Mouse (Mus musculus) adrenal gland, adult 18-20 months (tissue): Measurements from ENCODE around the gene Dmrt2. TPM values are rescaled to one million over a fixed set of nuclear protein-coding genes. Genes with fewer than 3 reads are reported as not detected.

Experiments used
- DNase-seq, 2 experiments: peaks; one replicate each; pipeline ENCODE4 v3.0.0; 2021 to 2022; ENCODE audit warnings: low spot score in 2 of 2
- long read RNA-seq, 2 experiments: library from polyadenylated mRNA; stranded (forward); transcript quantifications; one replicate each; pipeline ENCODE4 v2.0.0; 2021
- total RNA-seq, 2 experiments: library from RNA; stranded (reverse); gene quantifications; 1 replicate in 1 of 2; 2 replicates in 1 of 2; pipeline ENCODE4 v1.2.3; 2021

Gene Dmrt2
- total RNA-seq: 1 to 10 TPM; 3.5 to 9.6 TPM
- long read RNA-seq, experiment 1, transcript Dmrt2-201 (4 exons, 2,337 nt): major isoform, 5 of 6 reads
- long read RNA-seq, experiment 1, partial matches to known transcripts: 0 of 6 reads
- long read RNA-seq, experiment 1, other reads (novel, unspliced or antisense): 1 of 6 reads
- long read RNA-seq, experiment 2, transcript Dmrt2-201 (4 exons, 2,337 nt): major isoform, 8 of 11 reads
- long read RNA-seq, experiment 2, partial matches to known transcripts: 2 of 11 reads
- long read RNA-seq, experiment 2, other reads (novel, unspliced or antisense): 1 of 11 reads

DNA sequence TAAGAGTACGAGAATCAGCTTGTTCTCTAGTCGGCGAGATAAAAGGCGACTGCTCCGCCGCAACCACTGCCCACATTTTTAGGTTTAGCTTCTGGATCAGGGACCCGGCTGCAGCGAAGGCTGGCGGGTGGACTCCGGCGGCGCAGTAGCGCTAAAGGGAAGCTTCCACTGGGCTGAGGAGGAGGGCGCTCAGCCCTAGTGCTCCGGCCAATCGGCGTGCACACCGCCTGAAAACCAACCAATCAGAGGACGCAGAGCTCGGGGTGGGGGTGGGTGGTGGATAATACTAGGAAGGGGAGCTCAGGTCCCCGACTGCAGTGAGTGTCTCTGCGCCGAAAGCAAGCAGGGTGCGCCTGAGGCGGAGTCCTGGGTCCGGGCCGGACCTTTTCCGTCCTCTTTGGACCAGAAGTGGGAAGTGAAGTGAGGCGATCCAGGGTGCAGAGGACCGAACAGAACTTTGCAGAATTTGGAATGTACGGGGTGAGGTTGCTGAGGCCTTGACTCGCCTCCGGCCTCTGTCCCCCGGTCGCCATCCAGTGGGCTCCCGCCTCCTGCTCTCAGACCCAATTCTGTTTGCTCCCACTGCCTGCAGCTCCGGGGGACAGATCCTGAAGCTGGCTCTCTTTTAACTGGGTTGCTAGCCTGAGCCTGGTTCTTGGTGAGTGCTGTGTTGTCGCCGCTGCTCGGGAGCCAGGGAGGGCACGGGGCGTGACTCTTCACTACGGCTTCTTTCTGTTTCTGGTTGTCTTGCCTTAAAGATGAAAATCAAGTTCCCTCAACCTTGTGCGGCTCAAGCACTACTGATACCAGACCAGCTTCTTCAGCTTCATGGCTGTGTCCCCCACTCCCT, at the start of gene Dmrt2:
Gene Dmrt2, plus strand, starts transcription at position 311 of the 850 bp plus-strand sequence.
- peak; percentile 59 to 60 for DNase-seq

DNA sequence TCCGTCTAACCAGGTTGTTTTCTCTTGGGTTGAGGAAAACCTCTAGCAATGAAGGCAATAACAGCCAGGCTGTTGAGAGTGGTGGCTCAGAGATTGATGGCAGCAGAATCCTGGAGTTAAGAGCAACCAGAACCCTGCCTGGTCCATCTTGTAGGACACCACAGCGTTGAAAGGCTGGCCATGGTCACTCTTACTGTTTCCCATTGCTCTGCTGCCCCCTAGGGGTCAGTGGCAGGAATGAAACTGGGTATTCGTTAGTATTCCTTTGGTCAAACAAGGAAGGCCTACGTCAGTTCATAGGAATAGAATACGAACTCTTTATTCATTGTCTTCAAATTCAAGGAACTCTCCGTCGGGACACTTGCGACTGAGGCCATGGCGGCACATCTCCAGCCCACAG, 43.7 kb upstream of the Dmrt2 start:
- peak; percentile 58 to 67 for DNase-seq

DNA sequence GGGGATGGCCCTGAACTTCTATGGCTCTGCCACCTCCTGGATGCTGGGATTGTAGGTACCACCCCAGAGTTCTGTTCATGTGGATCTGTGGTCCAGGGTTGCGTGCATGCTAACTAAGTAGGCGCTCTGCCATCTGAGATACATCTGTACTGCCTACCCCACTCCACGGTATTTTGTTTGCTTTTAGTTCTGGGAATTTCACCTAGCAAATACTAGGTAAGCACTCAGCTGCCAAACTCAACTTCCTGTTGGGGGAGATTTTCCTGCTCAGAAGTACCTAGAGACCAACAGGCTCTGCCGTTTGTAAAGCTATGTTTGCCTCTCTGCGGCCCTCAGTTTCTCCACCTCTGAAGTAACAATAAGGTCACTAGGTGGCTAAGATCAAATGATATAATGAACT, 37.1 kb upstream of the Dmrt2 start:
- no peak for DNase-seq

DNA sequence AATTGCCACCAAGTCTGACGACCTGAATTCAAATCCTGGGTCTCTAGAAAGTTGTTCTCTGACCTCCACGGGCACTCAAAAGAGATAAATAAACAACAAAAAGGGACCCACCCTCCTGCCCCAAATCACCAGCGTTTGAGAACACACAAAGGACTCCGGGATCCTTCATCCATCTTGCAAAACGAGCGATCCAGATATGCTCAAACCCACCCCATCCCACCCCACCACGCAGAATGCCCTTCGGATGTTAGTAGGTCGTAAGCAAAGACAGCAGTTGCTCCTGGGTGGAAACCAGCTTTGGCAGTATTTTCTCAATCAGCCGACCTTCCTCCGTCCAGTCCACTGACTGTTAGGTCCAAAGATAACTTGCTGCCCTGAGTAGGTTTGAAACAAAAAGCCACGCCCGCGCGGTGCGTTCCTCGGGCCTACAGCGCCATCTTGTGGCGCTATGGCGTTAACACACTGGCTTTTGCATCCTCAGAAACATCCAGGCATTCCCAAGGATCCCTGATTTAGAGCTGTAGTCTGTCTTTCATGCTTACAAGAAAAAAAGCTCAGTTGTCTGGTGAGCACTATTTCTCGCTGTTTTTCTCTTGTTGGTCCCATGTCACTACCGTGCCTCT, 36.5 kb upstream of the Dmrt2 start:
- DNase-seq: peak; percentile 53 to 61

DNA sequence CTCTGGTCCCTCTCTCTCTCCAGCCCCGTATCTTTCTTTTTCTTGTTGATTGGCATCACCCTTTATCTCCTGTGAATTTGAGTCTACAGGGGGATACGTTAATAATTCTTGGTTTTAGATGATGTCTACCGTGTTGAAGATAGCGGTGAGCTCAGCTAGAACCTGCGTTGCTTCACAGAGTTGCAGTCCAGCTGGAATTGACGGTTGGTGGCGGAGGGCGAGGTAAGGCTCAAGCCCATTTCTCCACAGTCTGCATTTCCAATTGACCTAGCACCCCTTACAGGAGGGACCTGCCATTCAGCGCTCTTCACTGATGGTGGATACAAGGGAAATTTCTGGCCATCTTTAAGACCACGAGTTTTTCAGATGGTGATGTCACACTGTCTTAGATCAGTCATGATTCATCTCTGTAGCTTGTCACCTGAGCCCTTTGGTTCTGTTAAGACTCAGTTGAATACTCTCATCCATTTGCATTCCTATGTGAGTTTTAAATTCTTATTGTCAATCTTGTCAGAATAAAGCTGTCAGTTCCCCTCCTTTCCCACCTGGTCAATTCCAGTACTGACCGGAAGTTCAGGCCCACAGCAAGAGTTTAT, 33.3 kb upstream of the Dmrt2 start:
- DNase-seq: no peak

DNA sequence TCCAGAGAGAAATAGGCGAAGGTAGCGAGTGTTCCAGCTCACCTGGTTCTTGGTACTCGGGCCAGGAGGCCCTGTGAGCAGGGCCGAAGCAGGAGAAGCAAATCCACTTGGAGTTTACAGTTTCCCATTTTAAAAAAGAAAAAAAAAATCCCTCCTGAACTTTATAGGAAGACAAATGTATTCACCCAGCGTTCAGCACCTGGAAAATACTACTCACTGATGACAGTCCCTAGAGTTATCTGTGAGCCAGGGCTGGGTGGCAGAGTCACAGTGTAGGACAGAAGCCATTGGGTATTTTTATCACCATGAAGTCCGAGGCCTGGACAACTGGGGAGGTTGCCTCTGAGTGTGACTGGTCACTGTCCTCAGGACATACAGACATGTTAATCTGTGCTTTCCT, 30.4 kb upstream of the Dmrt2 start:
- DNase-seq: no peak

DNA sequence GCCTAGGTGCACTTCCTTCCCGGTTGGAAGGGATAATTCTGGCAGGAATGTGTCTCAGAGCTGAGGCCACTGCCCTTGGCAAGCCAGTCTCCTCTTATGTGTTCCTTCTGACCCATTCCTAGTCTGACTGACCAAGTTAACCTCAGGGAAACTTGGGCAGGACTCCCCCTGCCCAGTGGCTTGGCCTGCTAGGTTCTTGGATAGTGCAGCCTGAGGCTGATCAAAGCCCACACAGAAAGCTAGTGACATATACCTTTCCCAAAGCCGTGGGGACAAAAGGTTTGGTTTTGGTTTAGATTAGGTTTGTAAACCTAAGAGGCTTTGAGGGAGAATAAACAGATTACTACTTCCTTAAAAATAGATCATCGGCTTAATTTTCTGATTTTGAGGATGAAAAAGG, 25.1 kb upstream of the Dmrt2 start:
- no peak for DNase-seq

DNA sequence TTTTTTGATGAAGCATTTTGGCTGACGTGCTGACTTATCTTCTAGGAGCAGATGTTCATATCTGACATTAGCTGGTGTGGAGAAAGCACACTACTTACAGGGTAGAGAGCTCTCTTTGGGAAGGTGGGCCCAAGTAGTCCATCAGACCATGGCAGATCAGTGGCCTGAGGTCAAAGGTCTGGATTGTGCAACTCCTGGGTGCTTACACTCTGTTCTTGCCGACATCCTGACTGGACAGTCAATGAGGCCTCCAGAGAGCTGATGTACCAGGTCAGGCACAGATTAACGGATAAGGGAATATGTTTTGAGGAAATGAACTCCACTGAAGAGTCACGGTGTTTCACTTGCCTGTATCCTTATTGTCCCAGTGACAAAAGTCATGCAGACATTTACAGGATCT, 23.5 kb upstream of the Dmrt2 start:
- DNase-seq: no peak

DNA sequence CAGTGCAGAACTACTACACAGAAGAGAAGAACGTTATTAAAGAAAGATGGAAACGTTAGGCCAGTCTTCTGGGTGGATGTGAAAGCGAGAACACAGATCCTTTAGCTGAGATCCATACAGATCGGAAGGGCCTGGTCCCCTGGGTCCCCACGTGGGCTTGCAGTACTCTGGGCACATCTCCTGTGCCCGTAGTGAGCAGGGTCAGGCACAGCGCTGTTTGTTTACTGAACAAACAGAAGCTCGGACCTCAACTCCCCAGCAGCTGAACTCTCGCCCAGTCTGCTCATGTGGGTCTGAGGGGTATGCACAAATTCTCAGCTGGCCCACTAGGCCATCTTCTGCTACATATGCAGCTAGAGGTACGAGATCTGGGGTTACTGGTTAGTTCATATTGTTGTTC, 21.7 kb upstream of the Dmrt2 start:
- no peak for DNase-seq

DNA sequence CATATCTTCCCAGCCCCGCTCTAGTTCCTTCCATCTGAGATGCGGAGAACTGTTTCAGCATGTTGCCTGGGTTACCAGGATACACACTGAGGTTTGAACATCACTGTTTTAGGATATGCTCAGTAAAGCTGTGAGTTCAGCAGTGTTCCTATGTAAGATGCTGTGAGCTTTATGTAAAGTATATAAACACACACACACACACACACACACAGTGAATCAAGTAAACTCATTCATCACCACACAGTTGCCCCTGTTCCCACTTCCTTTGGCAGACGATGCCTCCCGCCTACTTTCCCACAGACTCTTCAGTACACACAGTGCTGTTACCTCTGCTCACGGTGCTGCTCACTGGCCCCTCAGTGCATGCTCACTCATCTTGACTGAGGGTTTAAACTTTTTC, 19.7 kb upstream of the Dmrt2 start:
- no peak for DNase-seq

DNA sequence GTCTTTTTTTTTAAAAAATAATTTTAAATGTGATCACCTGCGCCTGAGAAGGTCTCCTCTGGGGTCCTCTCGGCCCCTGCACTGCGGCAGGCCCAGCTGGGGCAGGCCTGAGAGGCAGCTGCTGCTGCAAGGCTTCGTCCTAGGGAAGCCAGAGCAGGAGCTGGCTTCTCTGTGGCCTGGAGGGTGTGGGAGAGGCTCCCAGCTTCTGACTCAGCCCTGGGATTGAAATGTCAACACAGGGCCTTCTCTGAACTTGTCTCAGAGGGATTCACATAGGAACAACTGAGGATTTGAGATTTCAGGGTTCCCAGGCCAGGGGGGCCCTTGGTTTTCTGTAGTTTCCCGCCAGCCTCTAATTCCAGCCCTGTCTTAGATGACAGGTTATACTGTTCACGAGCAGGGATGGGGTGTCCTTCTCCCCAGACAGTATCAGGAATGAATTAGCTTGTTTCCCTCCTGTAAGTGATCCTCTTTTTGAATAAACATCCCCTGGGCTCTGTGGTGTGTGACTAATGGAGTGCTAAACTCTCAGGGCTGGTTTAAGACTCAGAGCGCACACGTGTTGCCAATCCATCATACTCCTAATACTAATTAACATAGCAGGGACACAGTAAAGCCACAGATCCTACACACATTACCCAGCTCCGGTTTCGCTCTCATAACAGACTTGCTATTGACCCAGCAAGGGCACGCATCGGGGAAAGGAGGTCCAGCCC, 18.0 kb upstream of the Dmrt2 start:
- DNase-seq: no peak

DNA sequence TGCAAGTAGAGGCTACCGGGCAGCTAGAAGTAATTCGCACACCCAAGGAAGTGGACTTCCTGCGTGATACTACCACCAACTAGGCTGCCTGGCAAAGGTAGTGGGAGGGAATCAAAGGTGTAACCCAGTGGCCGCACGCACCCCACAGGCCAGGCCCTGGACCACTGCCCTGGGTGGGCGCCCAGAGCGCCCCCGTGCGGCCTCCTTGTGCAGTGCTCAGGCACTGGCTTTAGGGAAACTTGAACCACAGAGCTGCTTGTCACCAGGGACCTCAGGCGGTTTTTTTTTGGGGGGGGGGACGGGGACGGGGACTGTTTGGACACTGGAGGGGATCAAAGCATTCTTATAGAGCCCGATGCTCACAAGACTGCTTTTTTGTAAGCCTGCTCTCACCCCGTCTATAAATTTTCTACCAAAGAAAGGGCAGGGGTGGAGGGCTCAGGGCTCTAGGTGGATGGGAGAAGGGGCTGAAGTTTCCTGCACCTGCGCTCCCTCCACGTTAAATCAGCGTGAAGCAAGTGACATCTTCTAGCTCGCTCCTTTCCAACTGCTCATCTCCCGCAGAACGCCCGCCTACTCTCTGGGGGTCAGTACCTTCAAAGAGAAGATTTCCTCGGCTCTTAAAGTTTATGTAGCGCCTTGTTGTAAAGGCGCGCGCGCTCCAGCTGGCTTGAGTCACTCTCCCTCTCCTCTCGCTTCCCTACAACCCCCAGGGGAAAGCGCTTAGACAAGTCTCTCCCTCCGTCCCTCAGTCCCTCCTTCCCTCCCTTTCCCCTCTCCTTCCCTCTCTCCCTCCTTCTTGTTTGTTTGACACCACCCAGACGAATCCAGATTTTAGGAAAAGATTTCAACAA, 6.5 kb upstream of the Dmrt2 start:
- no peak for DNase-seq

DNA sequence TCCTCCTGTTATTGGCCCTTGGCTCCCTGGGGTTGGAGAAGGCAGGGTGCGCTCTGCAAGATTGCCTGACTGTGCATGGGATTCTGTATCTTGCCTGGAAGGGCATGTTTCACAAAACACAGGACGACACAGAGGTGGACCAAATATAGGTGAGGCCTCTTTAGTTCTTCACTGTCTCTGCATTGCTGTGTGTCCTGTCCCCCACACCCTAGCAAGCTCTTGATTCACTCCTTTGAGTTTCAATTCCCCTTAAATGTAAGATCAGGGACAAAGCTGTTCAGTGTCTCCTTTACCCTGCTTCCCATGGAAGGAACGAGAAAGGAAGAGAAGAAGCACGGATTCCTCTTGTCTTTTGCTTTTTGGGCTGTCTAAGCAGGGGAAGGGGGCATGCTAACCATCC, 4.4 kb upstream of the Dmrt2 start:
- no peak for DNase-seq

DNA sequence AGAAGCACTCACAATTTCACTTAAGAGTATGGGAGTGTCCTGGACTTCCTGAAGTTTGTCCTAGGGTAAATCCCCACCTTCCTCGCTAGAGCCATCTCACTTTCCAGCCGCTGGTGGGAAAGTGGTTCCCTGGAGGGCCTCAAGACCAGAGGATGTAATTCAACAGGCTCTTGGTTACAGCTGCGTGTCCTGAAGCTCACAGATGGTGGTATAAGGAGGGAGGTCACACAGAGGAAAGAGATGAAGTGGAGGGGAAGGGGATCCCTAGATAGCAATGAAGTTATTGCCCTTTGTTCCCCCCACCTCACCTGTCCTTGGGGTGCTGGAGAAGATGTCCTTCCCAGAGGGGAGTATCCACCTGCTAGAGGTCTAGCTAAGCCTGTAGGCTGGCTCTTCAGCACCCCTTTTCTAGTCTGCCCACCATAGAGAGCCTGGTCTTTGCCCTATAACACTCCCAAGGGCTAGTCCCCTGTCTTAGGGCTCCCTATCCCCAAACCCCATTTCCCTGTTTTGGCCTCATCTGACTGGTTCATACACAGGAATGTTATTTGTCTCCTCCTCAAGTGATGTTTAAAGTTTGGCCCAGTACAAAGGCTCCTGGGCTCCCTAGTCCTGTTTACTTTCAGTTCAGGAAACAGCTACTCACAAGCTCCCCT, 2.5 kb upstream of the Dmrt2 start:
- no peak for DNase-seq

DNA sequence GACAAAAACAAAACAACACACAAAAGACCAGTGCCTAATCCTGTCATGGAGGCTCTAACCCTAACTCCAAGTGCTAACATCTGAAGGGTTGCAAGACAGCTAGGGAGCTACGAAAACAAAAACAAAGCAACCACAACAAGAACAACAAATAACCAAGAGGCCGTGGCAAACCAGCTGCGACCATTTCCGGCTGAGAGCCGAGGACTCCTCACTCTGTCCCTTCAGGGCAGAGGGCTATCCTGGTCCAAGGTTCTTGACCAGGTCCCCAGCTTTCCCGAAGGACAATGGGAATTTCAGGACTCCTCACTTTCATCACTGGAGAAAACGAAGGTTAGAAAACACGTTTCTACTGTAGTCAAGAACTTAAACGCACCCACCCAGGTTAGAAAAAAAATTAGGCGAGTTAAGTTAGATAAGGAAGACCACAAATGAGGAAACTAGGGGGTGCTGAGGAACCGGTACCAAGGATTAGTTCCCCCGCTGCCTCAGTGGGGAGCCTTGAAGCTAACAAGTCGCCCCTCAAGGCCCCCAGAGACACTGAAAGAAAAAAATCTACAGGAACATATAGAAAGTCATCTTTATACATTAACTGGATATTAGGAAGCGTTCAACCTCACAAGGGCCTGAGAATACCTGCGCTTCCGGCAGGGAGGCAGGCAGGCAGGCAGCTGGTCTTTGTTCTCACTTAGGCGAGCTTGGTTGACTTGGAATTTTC, 1.5 kb upstream of the Dmrt2 start:
- no peak for DNase-seq

DNA sequence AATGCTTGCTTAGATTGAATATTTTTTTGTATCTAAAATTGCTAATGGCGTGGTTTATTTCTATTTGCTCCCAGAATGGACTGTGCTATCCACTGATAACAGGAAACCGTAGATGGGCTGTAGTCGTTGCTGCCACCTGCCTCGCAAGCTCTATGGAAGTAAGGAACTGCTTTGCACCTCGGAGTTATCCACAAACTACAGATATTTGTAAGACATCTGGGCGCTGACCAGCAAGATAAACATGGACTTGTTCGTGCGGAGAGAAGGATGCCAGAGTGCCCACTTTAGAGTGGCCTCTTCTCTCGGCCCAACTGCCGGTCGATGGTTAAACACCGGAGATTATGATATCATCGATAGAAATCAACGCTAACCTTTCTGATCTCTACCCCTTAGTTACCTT, 530 bp upstream of the Dmrt2 start:
- no peak for DNase-seq

DNA sequence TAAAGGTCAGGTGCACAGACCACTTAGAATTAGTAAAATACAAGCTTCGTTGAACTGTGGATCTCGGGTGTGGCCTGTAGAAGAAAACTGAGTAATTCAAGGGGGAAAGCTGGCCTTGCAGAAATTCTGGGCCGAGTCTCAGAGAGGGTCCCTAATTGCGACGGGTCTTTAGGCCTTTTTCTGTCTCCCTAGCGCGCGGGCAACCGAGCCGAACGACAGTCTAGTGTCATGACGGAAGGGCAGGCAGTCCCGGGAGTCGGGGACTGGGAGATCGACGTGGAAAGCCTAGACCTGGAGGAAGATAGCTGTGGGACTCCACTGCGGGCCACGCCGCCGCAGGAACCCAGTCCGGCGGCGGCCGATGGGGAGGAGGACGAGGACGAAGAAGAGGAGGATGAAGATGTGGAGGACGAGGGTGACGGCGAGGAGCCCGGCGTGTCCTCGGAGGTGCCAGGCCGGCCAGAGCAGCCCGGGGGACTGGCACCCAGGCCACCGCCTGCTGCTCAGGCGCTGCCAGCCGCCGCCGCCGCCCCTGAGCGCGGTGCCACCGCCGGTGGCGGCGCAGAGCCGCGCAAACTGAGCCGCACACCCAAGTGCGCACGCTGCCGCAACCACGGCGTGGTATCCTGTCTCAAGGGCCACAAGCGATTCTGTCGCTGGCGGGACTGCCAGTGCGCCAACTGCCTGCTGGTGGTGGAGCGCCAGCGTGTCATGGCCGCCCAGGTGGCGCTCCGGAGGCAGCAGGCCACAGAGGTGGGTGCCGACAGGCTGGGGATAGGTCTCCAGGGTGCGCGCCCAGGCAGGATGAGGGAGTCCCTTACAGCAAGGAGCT, 1.2 kb downstream of the Dmrt2 start:
- DNase-seq: peak in 1 of 2 experiments; percentile 33

DNA sequence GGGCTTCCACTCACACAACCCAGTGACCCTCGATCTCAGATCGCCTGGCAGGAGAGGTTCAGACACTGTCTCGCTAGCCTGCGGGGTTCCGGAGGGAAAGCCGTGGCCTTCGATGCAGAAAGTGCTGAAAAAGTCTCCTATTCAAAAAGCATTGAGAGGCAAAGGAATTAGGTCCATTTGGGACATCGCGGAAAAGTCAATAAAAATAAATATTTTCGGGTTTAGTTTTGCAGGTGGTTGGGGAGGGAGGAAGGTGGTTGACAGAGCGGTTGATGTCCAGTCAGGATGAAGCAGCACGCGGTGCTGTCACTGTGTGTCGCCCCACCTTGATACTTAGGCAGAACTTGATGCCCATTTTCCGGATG, 1.8 kb downstream of the Dmrt2 start:
- no peak for DNase-seq
